Mouse (Mus musculus) intestine, embryonic 16.5 days (tissue): ENCODE data around the gene Vmn1r222. TPM values are rescaled to one million over a fixed set of nuclear protein-coding genes. Genes with fewer than 3 reads are reported as not detected.
"Not testable (repeated sequence)": the region's sequence is repeated elsewhere in the genome, so short reads cannot be mapped to it uniquely, and the experiment has no call there.

Experiments
- ATAC-seq: fragments of 200-750 bp; cut with Nextera tagmentation; 2 replicates; pipeline ENCODE4 v1.8.0; 2017; ENCODE audit warnings: moderate TSS enrichment, moderate library complexity
- H3K27ac ChIP-seq: fragments of 300-500 bp; sonication (generic); 2 replicates; pipeline ENCODE4 v1.5.1; 2014; ENCODE audit warnings: mild to moderate bottlenecking, low read length
- H3K27me3 ChIP-seq: fragments of 300-500 bp; sonication (generic); replicated peaks from 2 replicates; pipeline ENCODE4 v1.6.1; 2014; ENCODE audit warnings: low read length, control low read depth, mixed read lengths; ENCODE audit not compliant: control insufficient read depth, insufficient read depth
- H3K36me3 ChIP-seq: fragments of 300-500 bp; sonication (generic); 2 replicates; pipeline ENCODE4 v1.6.1; 2014; ENCODE audit warnings: low read length, control low read depth; ENCODE audit not compliant: control insufficient read depth, insufficient read depth
- H3K4me1 ChIP-seq: fragments of 300-500 bp; sonication (generic); 2 replicates; pipeline ENCODE4 v1.6.1; 2014; ENCODE audit warnings: low read length, control low read depth, mixed read lengths; ENCODE audit not compliant: control insufficient read depth, insufficient read depth
- H3K4me2 ChIP-seq: fragments of 300-500 bp; sonication (generic); 2 replicates; pipeline ENCODE4 v1.6.1; 2014; ENCODE audit warnings: low read depth, low read length, control low read depth
- H3K4me3 ChIP-seq: fragments of 300-500 bp; sonication (generic); 2 replicates; pipeline ENCODE4 v1.5.1; 2014; ENCODE audit warnings: mild to moderate bottlenecking, low read length
- H3K9ac ChIP-seq: fragments of 300-500 bp; sonication (generic); 2 replicates; pipeline ENCODE4 v1.6.1; 2014; ENCODE audit warnings: low read depth, low read length
- H3K9me3 ChIP-seq: fragments of 300-500 bp; sonication (generic); 2 replicates; pipeline ENCODE4 v1.6.1; 2016; ENCODE audit warnings: low read length, control low read depth; ENCODE audit not compliant: control insufficient read depth
- WGBS: fragments of 180-500 bp; shearing (Covaris S2); extraction: QIAGEN DNeasy Blood & Tissue Kit; methylation state at CpG from one replicate; pipeline ENCODE4 v1.1.7; 2014; 5-methylcytosine and 5-hydroxymethylcytosine counted together
- polyA plus RNA-seq: library from polyadenylated mRNA; unstranded; fragments of >200 nt; fragmentation: Nextera tagmentation; extraction: Ambion mirVana; gene quantifications from 2 replicates; pipeline ENCODE4 v1.2.1, GENCODE M21; 2015

Gene Vmn1r222
- polyA plus RNA-seq, 1 experiment from 2014 or later, result not detected

GRCm38 (mm10) chr13:23246834-23247233 is 11.1 kb upstream of the Vmn1r222 start, which contains the start of gene Vmn1r223:
Gene Vmn1r223 (plus strand): TSS chr13:23247134.
- H3K27me3 ChIP-seq, H3K27ac ChIP-seq, ATAC-seq, H3K4me2 ChIP-seq, H3K36me3 ChIP-seq, H3K9ac ChIP-seq, H3K9me3 ChIP-seq, H3K4me3 ChIP-seq, H3K4me1 ChIP-seq: not testable (repeated sequence)
- 63% methylated on average over 1 of the region's 1 CpGs for WGBS

- 86% methylated on average over 2 of the region's 2 CpGs for WGBS
- not testable (repeated sequence) for H3K4me1 ChIP-seq, H3K9ac ChIP-seq, H3K4me2 ChIP-seq, H3K4me3 ChIP-seq, H3K36me3 ChIP-seq, H3K27ac ChIP-seq, ATAC-seq, H3K9me3 ChIP-seq, H3K27me3 ChIP-seq
Observed at GRCm38 (mm10) chr13:23213827-23214226, 21.9 kb downstream of the Vmn1r222 start, which contains the start of gene Vmn1r221. Gene Vmn1r221 (plus strand): TSS chr13:23214127.

GRCm38 (mm10) chr13:23203885-23204284 is 31.9 kb downstream of the Vmn1r222 start:
- 69% methylated on average over 1 of the region's 1 CpGs for WGBS
- H3K27me3 ChIP-seq, result not testable (repeated sequence)

GRCm38 (mm10) chr13:23187875-23188274 is 47.9 kb downstream of the Vmn1r222 start, which contains the start of gene Vmn1r220:
Gene Vmn1r220 (minus strand): TSS chr13:23187975.
- 94% methylated on average over 2 of the region's 2 CpGs for WGBS
- Histone ChIP-seq H3K9me3 (no peaks in the 10 kb centered on the region), H3K27me3 (no peaks in the 10 kb centered on the region), H3K9ac (no peak within 1 kb of the TSS), H3K27ac (no peak within 1 kb of the TSS), H3K4me2 (no peak within 1 kb of the TSS), H3K4me1 (no peaks in the 10 kb centered on the region), H3K36me3 (no peaks in the 10 kb centered on the region), H3K4me3 (no peak within 1 kb of the TSS)
- no peak for ATAC-seq

More at GRCm38 (mm10) chr13:23203885-23204284, 31.9 kb downstream of the Vmn1r222 start:
- H3K9ac ChIP-seq, H3K9me3 ChIP-seq, H3K27ac ChIP-seq, ATAC-seq, H3K4me1 ChIP-seq, H3K4me2 ChIP-seq, H3K36me3 ChIP-seq, H3K4me3 ChIP-seq: not testable (repeated sequence)

Other genes with a start within 250 kb of the Vmn1r222 start
- not detected in 2 replicates for gene Vmn1r213, start 228.3 kb downstream of the Vmn1r222 start, polyA plus RNA-seq
- gene Vmn1r214, start 205.5 kb downstream of the Vmn1r222 start, polyA plus RNA-seq, result not detected in 2 replicates
- gene Vmn1r215, start 167.9 kb downstream of the Vmn1r222 start, polyA plus RNA-seq, result not detected in 2 replicates
- gene Vmn1r217, start 117.7 kb downstream of the Vmn1r222 start, polyA plus RNA-seq, result not detected in 2 replicates
- not detected in 2 replicates for gene Vmn1r218, start 102.8 kb downstream of the Vmn1r222 start, polyA plus RNA-seq
- 0.01 TPM in 1 of 2 replicates, not detected in the other for gene Vmn1r219, start 76.6 kb downstream of the Vmn1r222 start, polyA plus RNA-seq
- not detected in 2 replicates for gene Vmn1r220, start 48.0 kb downstream of the Vmn1r222 start, polyA plus RNA-seq
- gene Vmn1r221, start 21.8 kb downstream of the Vmn1r222 start, polyA plus RNA-seq, result not detected in 2 replicates
- gene Vmn1r223, start 11.2 kb upstream of the Vmn1r222 start, polyA plus RNA-seq, result not detected in 2 replicates
- gene Zfp322a, start 133.3 kb upstream of the Vmn1r222 start, polyA plus RNA-seq, result 30.1 and 31.7 TPM in 2 replicates
- 10.2 and 11.2 TPM in 2 replicates for gene Abt1, start 187.9 kb upstream of the Vmn1r222 start, polyA plus RNA-seq
- gene Btn1a1, start 230.0 kb upstream of the Vmn1r222 start, polyA plus RNA-seq, result 0.07 and 0.11 TPM in 2 replicates